Mouse (Mus musculus): ENCODE results near the gene Sdr9c7.

The Sdr9c7 gene

GRCm38 (mm10) chr10:127898218-127898617 is at the start of gene Sdr9c7:
Sdr9c7 (plus strand) TSS chr10:127898518.
- DNase-seq = no peak

GRCm38 (mm10) chr10:127849628-127850027 is 48.7 kb upstream of the Sdr9c7 start, which contains the start of gene Rdh19:
Rdh19 (plus strand) TSS chr10:127849928.
- no peak for DNase-seq

GRCm38 (mm10) chr10:127856376-127856775 is 41.9 kb upstream of the Sdr9c7 start:
- no peak for DNase-seq

GRCm38 (mm10) chr10:127864931-127865330 is 33.4 kb upstream of the Sdr9c7 start:
- DNase-seq = no peak

- DNase-seq = no peak
Measured at GRCm38 (mm10) chr10:127866232-127866631, 32.1 kb upstream of the Sdr9c7 start, which contains the start of gene Rdh16f2. Rdh16f2 (plus strand) TSS chr10:127866474.

GRCm38 (mm10) chr10:127872484-127872883 is 25.8 kb upstream of the Sdr9c7 start:
- DNase-seq = peak; percentile 28

- no peak for DNase-seq
Measured at GRCm38 (mm10) chr10:127877681-127878080, 20.6 kb upstream of the Sdr9c7 start.

- no peak for DNase-seq
Measured at GRCm38 (mm10) chr10:127878262-127879057, 19.9 kb upstream of the Sdr9c7 start.

- no peak for DNase-seq
Measured at GRCm38 (mm10) chr10:127879155-127879688, 19.1 kb upstream of the Sdr9c7 start.

- DNase-seq = no peak
Measured at GRCm38 (mm10) chr10:127881041-127881440, 17.3 kb upstream of the Sdr9c7 start.

- DNase-seq = no peak
Measured at GRCm38 (mm10) chr10:127886551-127886950, 11.8 kb upstream of the Sdr9c7 start.

GRCm38 (mm10) chr10:127886971-127887370 is 11.3 kb upstream of the Sdr9c7 start:
- DNase-seq = no peak

- DNase-seq = no peak
Measured at GRCm38 (mm10) chr10:127888605-127889004, 9.7 kb upstream of the Sdr9c7 start, which contains the start of gene Rdh7. Rdh7 (minus strand) TSS chr10:127888817.

- no peak for DNase-seq
Measured at GRCm38 (mm10) chr10:127891481-127891880, 6.8 kb upstream of the Sdr9c7 start.

GRCm38 (mm10) chr10:127893163-127894022 is 4.9 kb upstream of the Sdr9c7 start:
- peak; percentile 42 for DNase-seq

GRCm38 (mm10) chr10:127896705-127897104 is 1.6 kb upstream of the Sdr9c7 start:
- DNase-seq = no peak

- no peak for DNase-seq
Measured at GRCm38 (mm10) chr10:127897506-127897905, 812 bp upstream of the Sdr9c7 start.

GRCm38 (mm10) chr10:127899783-127900182 is 1.5 kb downstream of the Sdr9c7 start:
- no peak for DNase-seq

- DNase-seq = no peak
Measured at GRCm38 (mm10) chr10:127901751-127902150, 3.4 kb downstream of the Sdr9c7 start.

- DNase-seq = no peak
Measured at GRCm38 (mm10) chr10:127903116-127903515, 4.8 kb downstream of the Sdr9c7 start.

GRCm38 (mm10) chr10:127904718-127905446 is 6.6 kb downstream of the Sdr9c7 start:
- DNase-seq = no peak

GRCm38 (mm10) chr10:127906138-127906537 is 7.8 kb downstream of the Sdr9c7 start:
- no peak for DNase-seq

Data from thymus, postnatal 14 days (tissue).